Mouse (Mus musculus): ENCODE measurements around the gene Mus81.

- TF ChIP-seq ZC3H11A (IDR thresholded peaks at IDR 0.05; ENCODE audit: borderline replicate concordance, low read depth, low read length) (no peak), HCFC1 (IDR thresholded peaks at IDR 0.05; ENCODE audit: borderline replicate concordance, insufficient read depth, low read length) (no peak), MAFK (IDR thresholded peaks at IDR 0.05; ENCODE audit: insufficient read depth, low read depth, low read length) (no peak), ZNF384 (IDR thresholded peaks at IDR 0.05; ENCODE audit: low read depth, low read length) (no peak)
Observed at GRCm38 (mm10) chr19:5516906-5517505, 28.8 kb upstream of the Mus81 start.

Data from ES-E14 (cell line).